Mouse (Mus musculus) heart, postnatal 25 days (tissue): ENCODE measurements around the gene Wee2. TPM values are rescaled to one million over a fixed set of nuclear protein-coding genes. Genes with fewer than 3 reads are reported as not detected.

ENCODE experiments used
- DNase-seq: peaks from one replicate; pipeline ENCODE4 v3.0.0; 2022; ENCODE audit warnings: low spot score
- intact Hi-C: fragments of 180-260 bp; cut with DNase I; formaldehyde crosslinking; loops from one replicate; pipeline ENCODE4 v1.15.1; 2025
- total RNA-seq, 2 experiments: library from RNA; stranded (reverse); gene quantifications; 2 replicates each; pipeline ENCODE4 v1.2.3; 2021

Gene Wee2
- not detected for total RNA-seq

- intact Hi-C loops, result no loop called here
- no peak for DNase-seq
These were observed at the start of gene Wee2 for GRCm38 (mm10) chr6:40438936-40439335. Gene Wee2 (plus strand): TSS chr6:40439088.

GRCm38 (mm10) chr6:40390975-40391374, 47.9 kb upstream of the Wee2 start:
- intact Hi-C loops, result no loop called here
- no peak for DNase-seq

GRCm38 (mm10) chr6:40393213-40393612, 45.7 kb upstream of the Wee2 start:
- intact Hi-C loops, result loop anchor here (2.0 kb wide), 1 partner anchor 156 kb away; no protein-coding TSS in a partner anchor
- no peak for DNase-seq

- no peak for DNase-seq
- intact Hi-C loops, result no loop called here
These were observed 36.9 kb upstream of the Wee2 start for GRCm38 (mm10) chr6:40402031-40402430.

GRCm38 (mm10) chr6:40403640-40404285, 35.1 kb upstream of the Wee2 start:
- no peak for DNase-seq
- intact Hi-C loops, result no loop called here

- DNase-seq, result no peak
- intact Hi-C loops, result no loop called here
These were observed 27.8 kb upstream of the Wee2 start for GRCm38 (mm10) chr6:40411085-40411484.

- intact Hi-C loops, result no loop called here
- DNase-seq, result no peak
These were observed 25.8 kb upstream of the Wee2 start for GRCm38 (mm10) chr6:40413046-40413445.

GRCm38 (mm10) chr6:40413565-40413964, 25.3 kb upstream of the Wee2 start:
- no peak for DNase-seq
- intact Hi-C loops, result no loop called here

- no peak for DNase-seq
- intact Hi-C loops, result no loop called here
These were observed 23.1 kb upstream of the Wee2 start for GRCm38 (mm10) chr6:40415799-40416198.

GRCm38 (mm10) chr6:40418386-40418785, 20.5 kb upstream of the Wee2 start:
- DNase-seq, result no peak
- intact Hi-C loops, result no loop called here

GRCm38 (mm10) chr6:40421099-40421498, 17.8 kb upstream of the Wee2 start:
- intact Hi-C loops, result no loop called here

GRCm38 (mm10) chr6:40423013-40423412, 15.9 kb upstream of the Wee2 start:
- intact Hi-C loops, result no loop called here
- DNase-seq, result no peak

More at GRCm38 (mm10) chr6:40421099-40421498, 17.8 kb upstream of the Wee2 start:
- no peak for DNase-seq

GRCm38 (mm10) chr6:40423774-40424173, 15.1 kb upstream of the Wee2 start:
- no peak for DNase-seq
- intact Hi-C loops, result no loop called here

GRCm38 (mm10) chr6:40427441-40427840, 11.4 kb upstream of the Wee2 start:
- DNase-seq, result no peak
- intact Hi-C loops, result no loop called here

GRCm38 (mm10) chr6:40428696-40429095, 10.2 kb upstream of the Wee2 start:
- DNase-seq, result no peak

GRCm38 (mm10) chr6:40429521-40429931, 9.4 kb upstream of the Wee2 start:
- intact Hi-C loops, result no loop called here

More at GRCm38 (mm10) chr6:40428696-40429095, 10.2 kb upstream of the Wee2 start:
- intact Hi-C loops, result no loop called here

GRCm38 (mm10) chr6:40430251-40430650, 8.6 kb upstream of the Wee2 start:
- no peak for DNase-seq
- intact Hi-C loops, result no loop called here

More at GRCm38 (mm10) chr6:40429521-40429931, 9.4 kb upstream of the Wee2 start:
- no peak for DNase-seq

- no peak for DNase-seq
- intact Hi-C loops, result no loop called here
These were observed 8.0 kb upstream of the Wee2 start for GRCm38 (mm10) chr6:40430878-40431277.

- intact Hi-C loops, result no loop called here
- no peak for DNase-seq
These were observed 7.5 kb upstream of the Wee2 start for GRCm38 (mm10) chr6:40431356-40431755.

- no peak for DNase-seq
- intact Hi-C loops, result no loop called here
These were observed 7.1 kb upstream of the Wee2 start for GRCm38 (mm10) chr6:40431812-40432211.

GRCm38 (mm10) chr6:40432346-40433275, 6.3 kb upstream of the Wee2 start:
- intact Hi-C loops, result no loop called here
- DNase-seq, result no peak
